Mouse (Mus musculus): ENCODE results near the gene Pign.

DNA sequence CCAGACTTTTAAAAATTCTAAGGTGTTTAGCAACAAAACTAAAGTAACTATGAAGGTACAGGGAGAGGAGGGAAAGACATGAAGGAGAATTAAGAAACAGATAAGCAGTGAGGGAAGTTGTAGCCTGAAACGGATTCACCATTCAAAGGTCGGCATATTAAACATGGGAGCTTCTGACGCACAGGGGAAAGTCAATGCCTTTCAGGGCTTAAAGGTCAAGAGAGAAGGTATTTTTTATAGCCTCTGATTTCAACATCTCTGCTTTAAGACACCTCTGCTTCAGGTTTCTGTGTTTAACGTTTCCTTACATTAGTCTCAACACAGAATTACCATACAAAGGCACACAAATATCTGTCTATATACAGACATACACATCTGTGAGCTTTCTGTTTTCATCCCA lies 113.8 kb downstream of the Pign start:
- TF ChIP-seq CTCF (IDR thresholded peaks at IDR 0.05; ENCODE audit: borderline replicate concordance, insufficient read depth, low read depth, low read length) (no peak), POLR2A (IDR thresholded peaks at IDR 0.05; ENCODE audit: borderline replicate concordance, insufficient read depth, low read length) (no peak)
